Mouse (Mus musculus): ENCODE data around the gene Sde2. TPM values are rescaled to one million over a fixed set of nuclear protein-coding genes. Genes with fewer than 3 reads are reported as not detected.
"Not testable (repeated sequence)": the region's sequence is repeated elsewhere in the genome, so short reads cannot be mapped to it uniquely, and the experiment has no call there.

Gene Sde2
- total RNA-seq, 2 experiments from 2014 or later = 30.5 to 30.7 TPM

DNA sequence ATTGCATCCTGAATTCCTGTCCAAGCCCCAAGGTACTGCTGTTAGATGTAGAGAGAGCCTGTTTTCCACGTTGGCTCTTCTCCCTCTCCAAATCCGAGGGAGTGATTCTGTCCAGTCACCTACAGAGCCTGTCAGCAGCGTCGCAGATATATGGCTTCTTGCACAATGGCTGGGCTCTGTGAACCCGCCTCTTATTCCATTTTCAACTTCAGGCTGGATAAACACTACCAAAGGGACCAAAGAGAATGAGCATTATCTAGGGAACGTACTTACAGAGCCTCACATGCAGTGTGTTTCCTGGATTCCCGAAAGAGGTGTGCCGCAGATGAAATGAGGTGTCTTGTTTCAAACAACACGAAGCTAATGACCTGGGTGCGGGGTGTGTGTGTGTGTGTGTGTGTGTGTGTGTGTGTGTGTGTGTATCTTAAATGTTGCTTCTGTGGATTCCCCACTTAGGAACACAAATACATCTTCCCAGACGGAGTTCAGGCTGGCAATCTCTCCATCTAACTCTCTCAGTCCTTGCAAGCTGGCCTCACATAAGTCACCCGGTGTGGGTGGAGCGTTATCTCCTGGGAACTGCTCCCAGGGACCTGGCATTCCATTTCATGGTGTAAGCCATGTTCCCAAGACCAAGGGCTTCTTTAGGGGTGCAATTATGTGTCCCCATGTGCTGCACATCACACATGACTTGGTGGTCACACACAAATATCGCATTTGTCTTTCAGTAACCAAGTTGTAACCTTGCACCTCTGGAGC lies 20.2 kb upstream of the Sde2 start:
- no peak for DNase-seq (ENCODE audit: low spot score in 2 of 2)

- DNase-seq (ENCODE audit: low spot score in 2 of 2) = no peak
Measured at GRCm38 (mm10) chr1:180835273-180836015, 15.5 kb upstream of the Sde2 start.

DNA sequence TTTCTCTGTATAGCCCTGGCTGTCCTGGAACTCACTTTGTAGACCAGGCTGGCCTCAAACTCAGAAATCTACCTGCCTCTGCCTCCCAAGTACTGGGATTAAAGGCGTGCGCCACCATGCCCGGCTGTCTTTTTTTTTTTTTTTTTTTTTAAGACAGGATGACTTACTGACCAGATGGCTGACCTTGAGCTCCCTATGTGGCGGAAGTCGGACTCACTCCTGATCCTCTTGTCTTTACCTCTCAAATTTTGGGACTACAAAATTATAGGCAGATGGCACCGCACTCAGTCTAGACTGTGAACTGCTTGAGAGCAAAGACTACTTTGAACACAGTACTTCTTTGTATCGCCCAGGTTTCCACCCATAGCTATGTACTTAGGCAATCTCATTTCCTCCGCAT lies 14.5 kb upstream of the Sde2 start:
- not testable (repeated sequence) for DNase-seq (ENCODE audit: low spot score in 2 of 2)

DNA sequence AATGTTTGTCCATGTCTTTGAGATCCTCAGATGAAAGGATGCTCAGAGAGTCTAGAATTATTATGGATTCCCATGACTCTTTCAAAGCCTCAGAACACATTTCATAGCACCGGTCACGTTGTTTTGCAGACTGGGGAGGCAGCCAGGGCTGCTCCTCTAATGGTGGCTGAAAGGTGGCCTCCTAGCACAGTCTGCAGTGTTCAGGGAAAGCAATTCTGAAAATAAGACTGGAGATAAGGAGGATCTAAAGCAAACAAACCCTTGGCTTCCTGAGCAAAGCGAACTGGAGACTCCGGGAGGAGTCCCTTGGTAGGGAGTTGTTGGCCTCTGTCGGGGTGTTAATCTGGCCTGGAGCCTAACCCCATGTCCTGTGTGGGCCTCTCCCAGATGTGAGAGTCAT lies 13.7 kb upstream of the Sde2 start:
- DNase-seq (ENCODE audit: low spot score in 2 of 2) = no peak

DNA sequence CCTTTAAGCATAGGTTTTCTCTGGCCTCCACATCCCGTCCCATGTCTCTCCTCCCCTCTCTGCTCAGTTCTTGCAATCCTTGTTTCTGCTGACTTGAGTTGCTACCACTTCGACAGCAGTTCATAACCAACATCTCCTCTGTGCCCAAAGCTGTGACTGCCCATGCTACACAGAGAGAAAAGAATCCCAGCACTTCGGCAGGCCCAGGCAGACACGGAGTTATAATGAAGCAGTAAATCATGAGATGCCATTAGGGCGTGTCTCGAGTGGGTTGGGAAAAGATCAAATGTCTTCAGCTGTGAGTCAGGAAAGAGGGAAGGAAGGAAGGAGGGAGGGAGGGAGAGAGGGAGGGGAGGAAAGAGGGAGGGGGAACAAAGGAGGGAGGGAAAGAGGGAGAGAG lies 12.9 kb upstream of the Sde2 start:
- DNase-seq (ENCODE audit: low spot score in 2 of 2) = no peak

- DNase-seq (ENCODE audit: low spot score in 2 of 2) = no peak
Measured at GRCm38 (mm10) chr1:180839201-180839910, 11.6 kb upstream of the Sde2 start.

- DNase-seq (ENCODE audit: low spot score in 2 of 2) = peak in 1 of 2 experiments; percentile 33
Measured at GRCm38 (mm10) chr1:180841561-180842300, 9.2 kb upstream of the Sde2 start.

- DNase-seq (ENCODE audit: low spot score in 2 of 2) = peak; percentile 29 to 36
Measured at GRCm38 (mm10) chr1:180848114-180848510, 2.8 kb upstream of the Sde2 start.

DNA sequence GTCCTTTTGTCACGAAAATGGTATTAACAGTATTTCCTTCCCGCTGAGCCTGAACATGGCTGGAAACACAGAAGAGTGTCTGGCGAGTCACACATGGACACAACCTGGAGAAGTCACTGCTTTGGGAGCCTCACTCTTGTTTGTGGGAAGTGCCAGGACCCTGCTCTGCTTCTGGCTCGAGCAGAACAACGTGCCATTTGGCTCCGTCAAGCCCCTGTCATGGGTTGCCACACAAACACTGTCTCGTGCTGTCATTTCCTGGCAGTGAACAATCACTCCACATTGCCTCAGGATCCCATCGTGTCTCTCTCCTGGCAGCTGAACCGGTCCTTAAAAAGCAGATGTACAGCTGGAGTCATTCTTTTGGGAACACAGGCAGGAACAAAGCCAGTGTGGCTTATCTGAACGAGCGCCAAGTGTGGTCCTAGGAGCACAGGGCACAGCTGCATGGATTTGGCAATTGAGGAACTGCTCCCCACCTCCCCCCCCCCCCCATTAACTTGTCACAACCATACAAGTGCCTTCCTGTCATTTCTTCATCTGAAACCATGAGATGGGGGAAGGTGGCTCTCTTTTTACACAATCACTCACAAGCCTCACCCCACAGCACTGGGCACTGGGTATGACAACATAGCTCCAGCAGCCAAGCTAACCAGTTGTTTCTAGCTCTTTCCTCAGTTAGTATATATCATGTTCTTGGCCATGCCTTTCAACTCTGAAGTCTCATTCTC lies 2.3 kb upstream of the Sde2 start:
- DNase-seq (ENCODE audit: low spot score in 2 of 2) = no peak

DNA sequence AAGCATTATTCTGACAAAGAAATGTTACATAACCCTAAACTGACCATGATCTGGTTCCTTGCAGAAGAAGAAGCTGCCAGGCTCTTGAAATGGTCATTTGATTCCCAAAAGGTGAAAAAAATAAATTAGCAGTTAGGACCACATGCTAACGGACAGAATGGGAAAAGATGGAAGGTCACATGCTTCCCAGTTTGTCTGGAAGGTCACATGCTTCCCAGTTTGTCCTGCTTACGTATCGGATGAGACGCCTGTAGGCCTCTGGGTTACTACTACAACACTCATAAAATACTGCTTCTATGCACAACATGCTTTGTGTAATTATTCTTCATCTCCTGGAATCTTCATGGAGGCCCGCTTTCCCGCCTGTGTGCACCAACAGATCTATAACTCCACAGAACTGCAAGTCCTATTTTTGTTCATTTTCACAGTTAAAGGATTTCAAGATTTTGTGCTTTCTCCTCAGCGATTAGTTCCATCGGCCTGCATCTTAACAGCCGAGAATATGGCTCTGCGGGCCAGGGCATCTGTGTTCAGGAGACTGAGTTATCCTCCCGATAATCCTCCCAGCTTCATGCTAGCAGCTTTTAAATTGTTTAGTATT lies 1.1 kb upstream of the Sde2 start:
- no peak for DNase-seq (ENCODE audit: low spot score in 2 of 2)

DNA sequence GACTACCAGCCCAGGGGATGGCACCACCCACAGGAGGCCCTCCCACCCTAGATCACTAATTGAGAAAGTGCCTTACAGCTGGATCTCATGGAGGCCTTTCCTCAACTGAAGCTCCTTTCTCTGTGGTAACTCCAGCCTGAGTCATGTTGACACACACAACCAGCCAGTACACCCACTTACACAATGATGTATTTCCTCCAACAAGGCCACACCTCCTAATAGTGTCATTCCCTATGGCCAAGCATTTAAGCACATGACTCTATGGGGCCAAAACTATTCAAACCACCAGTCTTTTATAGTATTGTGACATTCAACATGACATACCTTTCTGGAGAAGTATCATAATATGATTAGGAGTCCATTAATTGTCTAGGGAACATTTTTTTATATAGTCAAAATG lies 7.8 kb downstream of the Sde2 start:
- DNase-seq (ENCODE audit: low spot score in 2 of 2) = no peak

DNA sequence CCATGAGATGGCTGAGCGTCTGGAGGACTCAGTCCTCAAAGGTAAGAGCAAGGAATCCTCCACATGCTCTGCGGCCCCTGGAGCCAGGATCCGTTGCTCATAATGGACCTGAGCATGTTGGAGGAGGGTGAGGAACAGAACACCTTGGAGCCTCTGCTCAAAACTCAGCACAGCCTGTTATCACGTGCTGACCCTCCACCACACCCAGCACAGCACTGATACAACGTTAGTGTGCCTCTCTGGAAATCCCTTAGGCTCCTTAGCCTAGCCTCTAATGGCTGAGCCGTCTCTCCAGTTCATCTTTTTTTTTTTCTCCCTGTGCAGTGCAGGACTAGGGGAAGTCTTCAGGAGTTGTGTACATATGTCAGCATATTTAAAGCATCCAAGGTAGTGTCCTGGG lies 9.1 kb downstream of the Sde2 start:
- DNase-seq (ENCODE audit: low spot score in 2 of 2) = no peak

- no peak for DNase-seq (ENCODE audit: low spot score in 2 of 2)
Measured at GRCm38 (mm10) chr1:180863606-180864005, 12.7 kb downstream of the Sde2 start.

GRCm38 (mm10) chr1:180866001-180866400 lies 15.1 kb downstream of the Sde2 start:
- DNase-seq (ENCODE audit: low spot score in 2 of 2) = no peak

DNA sequence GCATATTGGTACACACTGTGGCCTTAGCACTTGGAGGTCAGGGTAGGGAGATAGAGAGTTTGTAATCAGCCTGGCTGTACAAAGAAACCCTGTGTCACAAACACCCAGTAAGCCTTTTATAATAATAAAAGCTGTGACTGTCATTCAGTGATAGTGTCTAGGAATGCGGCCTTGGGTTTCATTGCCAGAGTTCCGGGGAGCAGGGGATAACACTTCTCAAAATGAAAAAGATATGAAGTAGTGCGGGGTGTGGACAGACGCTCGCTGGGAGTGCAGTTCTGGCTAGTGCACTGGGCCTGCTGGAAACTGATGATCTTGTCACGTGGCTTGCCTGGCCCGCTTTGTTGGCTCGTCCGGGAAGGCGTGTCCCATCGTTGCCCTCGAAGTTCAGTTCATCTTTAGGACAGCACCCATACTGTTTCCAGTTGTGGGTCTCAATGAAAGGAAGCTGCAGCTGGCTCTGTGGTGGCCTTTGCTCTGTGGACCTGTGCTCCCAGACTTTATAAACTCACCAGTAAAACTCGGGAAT lies 19.3 kb downstream of the Sde2 start:
- no peak for DNase-seq (ENCODE audit: low spot score in 2 of 2)

GRCm38 (mm10) chr1:180873861-180874484 lies 23.0 kb downstream of the Sde2 start:
- DNase-seq (ENCODE audit: low spot score in 2 of 2) = no peak

GRCm38 (mm10) chr1:180874615-180875014 lies 23.7 kb downstream of the Sde2 start:
- DNase-seq (ENCODE audit: low spot score in 2 of 2) = no peak

- no peak for DNase-seq (ENCODE audit: low spot score in 2 of 2)
Measured at GRCm38 (mm10) chr1:180875126-180875525, 24.2 kb downstream of the Sde2 start.

GRCm38 (mm10) chr1:180877466-180877865 lies 26.5 kb downstream of the Sde2 start:
- no peak for DNase-seq (ENCODE audit: low spot score in 2 of 2)
